Mouse (Mus musculus) layer of hippocampus, postnatal 14 days (tissue): Measurements from ENCODE around the gene Vmp1. TPM values are rescaled to one million over a fixed set of nuclear protein-coding genes. Genes with fewer than 3 reads are reported as not detected.
A peak's percentile ranks its signal among the peaks of the same experiment; 100 is the strongest.

Source experiments
- DNase-seq, 2 experiments: peaks; one replicate each; pipeline ENCODE4 v3.0.0; 2021 to 2022; ENCODE audit warnings: low spot score in 2 of 2, mixed read lengths in 1 of 2
- total RNA-seq, 2 experiments: library from RNA; stranded (reverse); gene quantifications; 2 replicates each; pipeline ENCODE4 v1.2.3; 2021

Gene Vmp1
- total RNA-seq, 2 experiments from 2014 or later, result 129 to 130 TPM

GRCm38 (mm10) chr11:86604289-86604688, 79.3 kb downstream of the Vmp1 start:
- no peak for DNase-seq

- DNase-seq, result no peak
Measured at GRCm38 (mm10) chr11:86603719-86604118, 79.9 kb downstream of the Vmp1 start.

GRCm38 (mm10) chr11:86602116-86602515, 81.5 kb downstream of the Vmp1 start:
- DNase-seq, result no peak

- DNase-seq, result no peak
Measured at GRCm38 (mm10) chr11:86600209-86600557, 83.5 kb downstream of the Vmp1 start.

- DNase-seq, result no peak
Measured at GRCm38 (mm10) chr11:86599378-86600208, 84.0 kb downstream of the Vmp1 start.

GRCm38 (mm10) chr11:86598572-86598971, 85.1 kb downstream of the Vmp1 start:
- no peak for DNase-seq

GRCm38 (mm10) chr11:86598154-86598553, 85.5 kb downstream of the Vmp1 start:
- no peak for DNase-seq

GRCm38 (mm10) chr11:86596976-86597375, 86.7 kb downstream of the Vmp1 start:
- DNase-seq, result no peak

- peak in 1 of 2 experiments; percentile 36 for DNase-seq
Measured at GRCm38 (mm10) chr11:86596187-86596960, 87.3 kb downstream of the Vmp1 start.

- no peak for DNase-seq
Measured at GRCm38 (mm10) chr11:86595366-86595765, 88.3 kb downstream of the Vmp1 start.

GRCm38 (mm10) chr11:86594188-86594876, 89.3 kb downstream of the Vmp1 start:
- no peak for DNase-seq

- no peak for DNase-seq
Measured at GRCm38 (mm10) chr11:86593443-86593842, 90.2 kb downstream of the Vmp1 start.

- no peak for DNase-seq
Measured at GRCm38 (mm10) chr11:86592993-86593392, 90.6 kb downstream of the Vmp1 start.

- DNase-seq, result no peak
Measured at GRCm38 (mm10) chr11:86591931-86592616, 91.6 kb downstream of the Vmp1 start.

GRCm38 (mm10) chr11:86591301-86591845, 92.3 kb downstream of the Vmp1 start:
- DNase-seq, result no peak

- DNase-seq, result no peak
Measured at GRCm38 (mm10) chr11:86590579-86590978, 93.1 kb downstream of the Vmp1 start.

- DNase-seq, result no peak
Measured at GRCm38 (mm10) chr11:86590066-86590465, 93.6 kb downstream of the Vmp1 start.

- DNase-seq, result no peak
Measured at GRCm38 (mm10) chr11:86588583-86589298, 94.9 kb downstream of the Vmp1 start.

- DNase-seq, result no peak
Measured at GRCm38 (mm10) chr11:86587830-86588229, 95.8 kb downstream of the Vmp1 start.
